In genomic region chr2:167543121-167544003, GRCm38 (mm10) we compare ENCODE assay signal across 9 mouse cellular contexts. TPM values are rescaled to one million over a fixed set of nuclear protein-coding genes. Genes with fewer than 3 reads are reported as not detected.
DNase-seq lines count a peak whose midpoint lies in the region; ATAC-seq lines count a peak whose summit lies in the region.
"Had no signal": no experiment of that assay in that cellular context is flagged by ENCODE, and none has a peak within 500 bp of the region (broad histone marks: within the 10 kb centered on the region; RNA-seq: fewer than 3 reads in every experiment).

No protein-coding gene starts in this region.

- H3K4me1 ChIP-seq in heart, embryonic 13.5 days = peaks cover 59% of the 10 kb centered on the region
- H3K4me1 ChIP-seq in kidney, embryonic 15.5 days = peaks cover 72% of the 10 kb centered on the region

- peak overlapping the region; percentile 91 for H3K4me2 ChIP-seq in heart, embryonic 13.5 days
- peak overlapping the region; percentile 82 for H3K4me2 ChIP-seq in kidney, embryonic 15.5 days

- H3K9me3 ChIP-seq in heart, embryonic 13.5 days = no peaks in the 10 kb centered on the region
- H3K9me3 ChIP-seq in kidney, embryonic 15.5 days (replicated peaks) = no peaks in the 10 kb centered on the region

- no peak for ATAC-seq in heart, embryonic 13.5 days (ENCODE audit: extremely low read depth, insufficient number of reproducible peaks, low FRiP score, low TSS enrichment)
- peak; percentile 20; the same call in 1 of the 2 replicates for ATAC-seq in kidney, embryonic 15.5 days (replicated peaks; ENCODE audit: low FRiP score)
- no peak for ATAC-seq in erythroid progenitor cell, adult 5-6 weeks (replicated peaks; ENCODE audit: low FRiP score, poor library complexity, severe bottlenecking)
- no peak for ATAC-seq in monocyte, adult 5-6 weeks (replicated peaks; ENCODE audit: insufficient number of reproducible peaks, low FRiP score, low TSS enrichment, poor library complexity, severe bottlenecking)

- peak; percentile 64 for DNase-seq in MN1 (ENCODE audit: low spot score)
- peak; percentile 86 for DNase-seq in embryo, embryonic 11 days
- DNase-seq in lung, postnatal 10 days = peak; percentile 90
- DNase-seq in layer of hippocampus, postnatal 10 days (ENCODE audit: low spot score in 2 of 2) = no peak

- H3K4me3 ChIP-seq in heart, embryonic 13.5 days = no peak overlapping the region
- H3K4me3 ChIP-seq in kidney, embryonic 15.5 days (replicated peaks) = 0 out of 2 replicates have a peak overlapping the region, but pooled peaks have one; percentile 6

- H3K27ac ChIP-seq in heart, embryonic 13.5 days (replicated peaks) = peak overlapping the region; percentile 93
- peak overlapping the region; percentile 95 for H3K27ac ChIP-seq in kidney, embryonic 15.5 days
- H3K27ac ChIP-seq: liver, embryonic 14.5 days had no signal

- H3K27me3 ChIP-seq in heart, embryonic 13.5 days (replicated peaks) = peaks cover 15% of the 10 kb centered on the region
- H3K27me3 ChIP-seq in kidney, embryonic 15.5 days = peaks cover 6% of the 10 kb centered on the region; the same call in 1 of the 2 replicates

- 21% methylated on average over 16 of the region's 16 CpGs for WGBS in heart, embryonic 13.5 days
- 14% methylated on average over 16 of the region's 16 CpGs for WGBS in kidney, embryonic 15.5 days

- H3K36me3 ChIP-seq in heart, embryonic 13.5 days = peaks cover 12% of the 10 kb centered on the region
- H3K36me3 ChIP-seq in kidney, embryonic 15.5 days = peaks cover 10% of the 10 kb centered on the region; the same call in 1 of the 2 replicates

- peak overlapping the region; percentile 87 for H3K9ac ChIP-seq in heart, embryonic 13.5 days
- H3K9ac ChIP-seq in kidney, embryonic 15.5 days = 0 out of 2 replicates have a peak overlapping the region, but pooled peaks have one; percentile 1
- H3K9ac ChIP-seq: liver, embryonic 14.5 days had no signal

RNA-seq across cellular contexts. Expression of gene Snai1, which starts 5.4 kb away (rescaled TPM):
- polyA plus RNA-seq in heart, embryonic 13.5 days (2015; fragmentation: Nextera tagmentation; extraction: Ambion mirVana) = 17.3 and 17.6 TPM in 2 replicates
- polyA plus RNA-seq in kidney, embryonic 15.5 days (2015; fragmentation: Nextera tagmentation; extraction: Ambion mirVana) = 34.3 and 37.7 TPM in 2 replicates
- not detected in 2 replicates for total RNA-seq in erythroid progenitor cell, adult 5-6 weeks (2015; ENCODE audit: low replicate concordance)
- not detected in 2 replicates for total RNA-seq in erythroid progenitor cell, adult 5-6 weeks (2017; ENCODE audit: low replicate concordance)
- 1 to 10 TPM; 1.5 to 1.7 TPM for total RNA-seq in layer of hippocampus, postnatal 10 days (2021)
- total RNA-seq in monocyte, adult 5-6 weeks (2017) = not detected in 3 replicates

RNA-seq across cellular contexts. Expression of gene Spata2, which starts 50.7 kb away (rescaled TPM):
- 13.5 and 14.6 TPM in 2 replicates for polyA plus RNA-seq in heart, embryonic 13.5 days (2015; fragmentation: Nextera tagmentation; extraction: Ambion mirVana)
- polyA plus RNA-seq in kidney, embryonic 15.5 days (2015; fragmentation: Nextera tagmentation; extraction: Ambion mirVana) = 17.8 and 17.9 TPM in 2 replicates
- total RNA-seq in erythroid progenitor cell, adult 5-6 weeks (2015; ENCODE audit: low replicate concordance) = 7.5 and 8.6 TPM in 2 replicates
- 5.4 and 7.4 TPM in 2 replicates for total RNA-seq in erythroid progenitor cell, adult 5-6 weeks (2017; ENCODE audit: low replicate concordance)
- total RNA-seq in layer of hippocampus, postnatal 10 days (2021) = 10 to 100 TPM; 64.6 to 65.1 TPM
- 7.3 to 13.8 TPM (median 9.6 TPM) in 3 replicates for total RNA-seq in monocyte, adult 5-6 weeks (2017)

RNA-seq across cellular contexts. Expression of gene Rnf114, which starts 50.9 kb away (rescaled TPM):
- 58.0 and 65.0 TPM in 2 replicates for polyA plus RNA-seq in heart, embryonic 13.5 days (2015; fragmentation: Nextera tagmentation; extraction: Ambion mirVana)
- 89.9 and 91.9 TPM in 2 replicates for polyA plus RNA-seq in kidney, embryonic 15.5 days (2015; fragmentation: Nextera tagmentation; extraction: Ambion mirVana)
- 24.1 and 33.5 TPM in 2 replicates for total RNA-seq in erythroid progenitor cell, adult 5-6 weeks (2015; ENCODE audit: low replicate concordance)
- total RNA-seq in erythroid progenitor cell, adult 5-6 weeks (2017; ENCODE audit: low replicate concordance) = 10.2 and 17.8 TPM in 2 replicates
- 10 to 100 TPM; 31.1 to 34.1 TPM for total RNA-seq in layer of hippocampus, postnatal 10 days (2021)
- 62.6 to 74.1 TPM (median 67.8 TPM) in 3 replicates for total RNA-seq in monocyte, adult 5-6 weeks (2017)

Comparison
In these comparisons a context has a peak if more than half of its experiments do, and no peak if none do; other contexts are left out.
1. DNase-seq: peak in MN1 (single experiment), embryo, embryonic 11 days (single experiment) and lung, postnatal 10 days (single experiment); none in layer of hippocampus, postnatal 10 days (0 of 2).